Comparison of ENCODE assay signal across 9 mouse cellular contexts in genomic region chr11:6695176-6695575, GRCm38 (mm10). TPM values are rescaled to one million over a fixed set of nuclear protein-coding genes. Genes with fewer than 3 reads are reported as not detected.
DNase-seq lines count a peak whose midpoint lies in the region; ATAC-seq lines count a peak whose summit lies in the region.
"Had no signal": no experiment of that assay in that cellular context is flagged by ENCODE, and none has a peak within 500 bp of the region (broad histone marks: within the 10 kb centered on the region; RNA-seq: fewer than 3 reads in every experiment).

No protein-coding gene starts in this region.

- intact Hi-C loops in left cerebral cortex, postnatal 4 days (cut with DNase I) = no loop called here

- no peaks in the 10 kb centered on the region for H3K4me1 ChIP-seq in forebrain, embryonic 15.5 days
- no peaks in the 10 kb centered on the region for H3K4me1 ChIP-seq in forebrain, embryonic 14.5 days (ENCODE audit: control insufficient read depth, insufficient read depth, low read length)
- no peaks in the 10 kb centered on the region for H3K4me1 ChIP-seq in hindbrain, embryonic 11.5 days (replicated peaks; ENCODE audit: control insufficient read depth, insufficient read depth, low read length)
- H3K4me1 ChIP-seq: hindbrain, embryonic 15.5 days had no signal

- no peak overlapping the region for H3K4me3 ChIP-seq in forebrain, embryonic 15.5 days
- H3K4me3 ChIP-seq in forebrain, embryonic 14.5 days (ENCODE audit: low read depth, low read length) = no peak overlapping the region
- H3K4me3 ChIP-seq in hindbrain, embryonic 11.5 days (ENCODE audit: low read depth, low read length) = no peak overlapping the region
- H3K4me3 ChIP-seq: hindbrain, embryonic 15.5 days had no signal

- no peak overlapping the region for H3K4me2 ChIP-seq in forebrain, embryonic 15.5 days (replicated peaks)
- no peak overlapping the region for H3K4me2 ChIP-seq in forebrain, embryonic 14.5 days (ENCODE audit: low read length)
- no peak overlapping the region for H3K4me2 ChIP-seq in hindbrain, embryonic 11.5 days (replicated peaks; ENCODE audit: low read depth, low read length)
- H3K4me2 ChIP-seq: hindbrain, embryonic 15.5 days had no signal

- WGBS in forebrain, embryonic 15.5 days = 82% methylated on average over 12 of the region's 12 CpGs
- 79% methylated on average over 12 of the region's 12 CpGs for WGBS in forebrain, embryonic 14.5 days
- 83% methylated on average over 12 of the region's 12 CpGs for WGBS in hindbrain, embryonic 11.5 days

- no peak for DNase-seq in forebrain, embryonic 14.5 days (ENCODE audit: low spot score)
- DNase-seq in adrenal gland, postnatal 14 days = peak; percentile 86
- peak; percentile 95 for DNase-seq in induced T-regulatory cell, adult 2 months (ENCODE audit: low read depth)
- DNase-seq in lung, postnatal 36 days = peak; percentile 54
- DNase-seq in left cerebral cortex, postnatal 4 days = no peak
- no peak for DNase-seq in hindbrain, embryonic 11.5 days (ENCODE audit: low spot score)
- no peak for DNase-seq in layer of hippocampus, adult 9-11 months

- no peaks in the 10 kb centered on the region for H3K27me3 ChIP-seq in forebrain, embryonic 15.5 days
- H3K27me3 ChIP-seq in forebrain, embryonic 14.5 days (replicated peaks; ENCODE audit: control insufficient read depth, insufficient read depth, low read length) = no peaks in the 10 kb centered on the region
- H3K27me3 ChIP-seq in hindbrain, embryonic 11.5 days (ENCODE audit: control insufficient read depth, insufficient read depth, low read length) = no peaks in the 10 kb centered on the region
- H3K27me3 ChIP-seq: hindbrain, embryonic 15.5 days had no signal

- H3K9me3 ChIP-seq in forebrain, embryonic 15.5 days = no peaks in the 10 kb centered on the region
- no peaks in the 10 kb centered on the region for H3K9me3 ChIP-seq in forebrain, embryonic 14.5 days (replicated peaks; ENCODE audit: control insufficient read depth, low read length)
- H3K9me3 ChIP-seq in hindbrain, embryonic 11.5 days (ENCODE audit: control insufficient read depth, low read length) = no peaks in the 10 kb centered on the region
- H3K9me3 ChIP-seq: hindbrain, embryonic 15.5 days had no signal

- H3K9ac ChIP-seq in forebrain, embryonic 15.5 days (replicated peaks) = no peak overlapping the region
- no peak overlapping the region for H3K9ac ChIP-seq in forebrain, embryonic 14.5 days (ENCODE audit: low read length)
- no peak overlapping the region for H3K9ac ChIP-seq in hindbrain, embryonic 11.5 days (ENCODE audit: low read depth, low read length)
- H3K9ac ChIP-seq: hindbrain, embryonic 15.5 days had no signal

- no peak overlapping the region for H3K27ac ChIP-seq in forebrain, embryonic 15.5 days (replicated peaks)
- no peak overlapping the region for H3K27ac ChIP-seq in forebrain, embryonic 14.5 days (ENCODE audit: low read depth, low read length)
- no peak overlapping the region for H3K27ac ChIP-seq in hindbrain, embryonic 11.5 days (ENCODE audit: low read depth, low read length)
- H3K27ac ChIP-seq: hindbrain, embryonic 15.5 days had no signal

- H3K36me3 ChIP-seq in forebrain, embryonic 15.5 days = no peaks in the 10 kb centered on the region
- no peaks in the 10 kb centered on the region for H3K36me3 ChIP-seq in forebrain, embryonic 14.5 days (ENCODE audit: control insufficient read depth, insufficient read depth, low read length)
- no peaks in the 10 kb centered on the region for H3K36me3 ChIP-seq in hindbrain, embryonic 11.5 days (ENCODE audit: control insufficient read depth, insufficient read depth, low read length)
- H3K36me3 ChIP-seq: hindbrain, embryonic 15.5 days had no signal

- ATAC-seq in forebrain, embryonic 15.5 days (replicated peaks) = 0 out of 2 replicates have a peak, but pooled peaks have one; percentile 16
- ATAC-seq in forebrain, embryonic 14.5 days = no peak
- no peak for ATAC-seq in hindbrain, embryonic 11.5 days (ENCODE audit: low FRiP score)

RNA-seq across cellular contexts. Expression of gene Ramp3, which starts 36.9 kb away (rescaled TPM):
- polyA plus RNA-seq in forebrain, embryonic 15.5 days (2015; fragmentation: Nextera tagmentation; extraction: Ambion mirVana) = 4.1 and 6.7 TPM in 2 replicates
- 4.0 and 4.2 TPM in 2 replicates for polyA plus RNA-seq in forebrain, embryonic 14.5 days (2014; fragmentation: Nextera tagmentation; extraction: Ambion mirVana)
- total RNA-seq in adrenal gland, postnatal 14 days (2021) = 11.0 and 11.5 TPM in 2 replicates
- total RNA-seq in left cerebral cortex, postnatal 4 days (2021) = 10 to 100 TPM; 16.6 to 20.8 TPM
- polyA plus RNA-seq in hindbrain, embryonic 11.5 days (2014; fragmentation: Nextera tagmentation; extraction: Ambion mirVana) = 4.3 and 6.7 TPM in 2 replicates

RNA-seq across cellular contexts. Expression of gene Wap, which starts 56.7 kb away (rescaled TPM):
- not detected in 2 replicates for polyA plus RNA-seq in forebrain, embryonic 15.5 days (2015; fragmentation: Nextera tagmentation; extraction: Ambion mirVana)
- not detected in 2 replicates for polyA plus RNA-seq in forebrain, embryonic 14.5 days (2014; fragmentation: Nextera tagmentation; extraction: Ambion mirVana)
- not detected in 2 replicates for total RNA-seq in adrenal gland, postnatal 14 days (2021)
- not detected for total RNA-seq in left cerebral cortex, postnatal 4 days (2021)
- not detected in 2 replicates for polyA plus RNA-seq in hindbrain, embryonic 11.5 days (2014; fragmentation: Nextera tagmentation; extraction: Ambion mirVana)
- polyA plus RNA-seq: hindbrain, embryonic 15.5 days had no signal

Comparison
In these comparisons a context has a peak if more than half of its experiments do, and no peak if none do; other contexts are left out.
1. DNase-seq: peak in adrenal gland, postnatal 14 days (single experiment), induced T-regulatory cell, adult 2 months (single experiment) and lung, postnatal 36 days (single experiment); none in forebrain, embryonic 14.5 days (single experiment), left cerebral cortex, postnatal 4 days (single experiment), hindbrain, embryonic 11.5 days (single experiment) and layer of hippocampus, adult 9-11 months (single experiment).